Mouse (Mus musculus) testis, adult 2 months (tissue): ENCODE measurements around the gene Slc1a2.

Source experiments
- CTCF ChIP-seq: fragments of 200-500 bp; IDR thresholded peaks from 2 replicates; pipeline ENCODE4 v1.5.1; 2012; ENCODE audit warnings: low read depth, mild to moderate bottlenecking, inconsistent platforms, low read length, moderate library complexity; ENCODE audit not compliant: control insufficient read depth, insufficient read depth, insufficient replicate concordance
- POLR2A ChIP-seq: fragments of 200-500 bp; IDR thresholded peaks from 2 replicates; pipeline ENCODE4 v1.6.1; 2012; ENCODE audit warnings: low read depth, mild to moderate bottlenecking, inconsistent platforms, low read length, moderate library complexity; ENCODE audit not compliant: control insufficient read depth

DNA sequence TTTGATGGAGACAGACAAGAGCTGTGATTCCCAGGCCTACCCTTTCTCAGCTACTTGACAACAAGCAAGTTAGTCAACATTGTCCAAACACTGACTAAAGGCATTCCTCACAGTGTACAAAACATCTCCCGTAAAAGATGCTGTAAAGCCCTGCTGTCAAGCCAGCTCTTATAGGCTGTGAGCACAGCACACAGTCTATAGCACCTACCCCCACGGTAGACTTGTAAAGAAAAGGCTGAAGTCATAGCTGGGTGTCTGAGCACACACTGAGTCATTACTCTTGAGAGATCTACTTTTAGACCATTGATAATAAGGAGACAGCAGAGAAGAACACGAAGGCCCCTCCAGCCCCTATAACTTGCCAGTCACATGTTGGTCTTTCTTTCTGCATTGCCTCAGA is 66.6 kb downstream of the Slc1a2 start:
- TF ChIP-seq CTCF (no peak), POLR2A (no peak)
